Mouse (Mus musculus) embryonic fibroblast, embryonic 13.5 days (primary cell): ENCODE results near the gene Efna2.

Experiments used
- CTCF ChIP-seq: IDR thresholded peaks from 2 replicates; pipeline ENCODE4 v1.5.1; 2011; ENCODE audit warnings: mild to moderate bottlenecking, control low read depth, low read length, moderate library complexity, borderline replicate concordance; ENCODE audit not compliant: insufficient read depth
- POLR2A ChIP-seq: IDR thresholded peaks from 2 replicates; pipeline ENCODE4 v1.6.1; 2011; ENCODE audit warnings: low read depth, mild to moderate bottlenecking, control low read depth, low read length, moderate library complexity

GRCm38 (mm10) chr10:80131316-80131951, 47.8 kb upstream of the Efna2 start:
- TF ChIP-seq POLR2A (peak; percentile 18; the same call in 1 of the 2 replicates), CTCF (no peak)
